Mouse (Mus musculus): Measurements from ENCODE around the gene Mrpl23. TPM values are rescaled to one million over a fixed set of nuclear protein-coding genes. Genes with fewer than 3 reads are reported as not detected.

Mrpl23 gene
- polyA plus RNA-seq, 1 experiment from 2014 or later: 25.9 TPM

DNA sequence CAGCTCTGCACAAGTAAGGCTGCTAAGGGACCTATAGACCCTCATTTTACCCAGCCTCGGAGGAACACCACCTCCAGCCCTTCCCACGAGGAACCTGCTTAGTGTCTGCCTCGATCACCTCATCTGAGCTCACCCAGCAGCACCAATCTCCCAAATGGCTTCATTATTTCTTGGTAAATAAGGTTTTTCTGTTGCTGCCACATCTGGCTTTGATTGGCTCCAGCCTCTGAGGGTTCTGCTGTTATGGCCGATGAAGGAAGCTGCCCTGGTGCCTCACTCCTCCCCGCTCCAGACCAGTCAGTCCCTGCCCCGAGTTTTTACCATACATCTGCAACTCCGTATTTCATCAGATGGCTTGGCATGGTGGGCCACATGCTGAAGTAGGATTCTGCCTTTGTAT lies 13.5 kb downstream of the Mrpl23 start:
- H3K4me1 ChIP-seq: peaks cover 100% of the 10 kb centered on the region
- 19% methylated on average over 7 of the region's 7 CpGs for WGBS
- H3K27ac ChIP-seq: peak overlapping the region; percentile 92
- 0 out of 2 replicates have a peak, but pooled peaks cover 7% of the 10 kb centered on the region for H3K36me3 ChIP-seq
- H3K4me3 ChIP-seq: peak overlapping the region; percentile 11; the same call in 1 of the 2 replicates
- no peaks in the 10 kb centered on the region for H3K27me3 ChIP-seq (ENCODE audit: low read depth, poor library complexity, severe bottlenecking)
- peak; percentile 78 for DNase-seq (ENCODE audit: low spot score)
- no peaks in the 10 kb centered on the region for H3K9me3 ChIP-seq (replicated peaks)

DNA sequence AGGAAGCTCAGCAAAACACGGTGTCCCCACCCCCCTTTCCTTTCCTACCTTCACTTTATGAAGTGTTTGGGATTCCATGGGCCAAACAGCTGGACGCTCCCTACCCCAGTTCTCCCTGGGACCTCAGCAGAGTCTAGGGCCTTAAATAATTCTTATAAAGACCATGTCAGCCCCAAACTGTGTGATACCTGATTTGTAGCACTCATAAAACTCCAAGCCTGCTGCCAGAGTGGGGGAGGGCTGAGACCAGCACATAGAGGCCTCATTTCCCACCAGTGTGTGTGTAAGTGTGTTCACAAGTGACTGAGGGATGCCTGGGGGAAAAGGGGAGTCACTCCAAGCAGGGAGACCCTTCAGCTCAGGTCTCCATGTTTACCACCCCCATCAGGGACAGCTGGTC lies 15.4 kb downstream of the Mrpl23 start:
- Histone ChIP-seq H3K36me3 (no peaks in the 10 kb centered on the region), H3K27ac (peak overlapping the region; percentile 92), H3K4me1 (peaks cover 100% of the 10 kb centered on the region), H3K4me3 (peak overlapping the region; percentile 12), H3K9me3 (replicated peaks) (no peaks in the 10 kb centered on the region), H3K27me3 (ENCODE audit: low read depth, poor library complexity, severe bottlenecking) (no peaks in the 10 kb centered on the region)
- peak; percentile 83 for DNase-seq (ENCODE audit: low spot score)
- WGBS: 8% methylated on average over 2 of the region's 2 CpGs

DNA sequence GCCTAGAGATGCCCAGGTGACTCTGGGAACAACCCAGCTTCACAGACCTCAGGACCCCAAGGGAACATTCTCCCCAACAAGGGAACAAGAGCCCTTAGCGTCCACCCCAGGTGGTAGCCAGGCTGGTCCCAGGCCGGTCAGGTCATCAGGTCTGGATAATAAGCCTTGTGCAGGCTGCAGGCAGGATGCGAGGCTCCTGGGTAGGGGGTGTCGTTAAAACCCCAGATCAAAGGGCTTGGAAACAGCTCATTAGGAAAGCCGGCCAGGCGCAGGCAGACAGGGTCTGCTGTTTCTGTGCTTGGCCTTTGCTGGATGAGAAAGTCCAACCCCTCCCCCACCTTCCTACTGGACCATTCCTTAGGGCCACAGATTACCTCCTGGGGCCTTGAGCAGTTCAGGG lies 16.2 kb downstream of the Mrpl23 start:
- Histone ChIP-seq H3K4me1 (peaks cover 100% of the 10 kb centered on the region), H3K9me3 (replicated peaks) (no peaks in the 10 kb centered on the region), H3K27me3 (ENCODE audit: low read depth, poor library complexity, severe bottlenecking) (no peaks in the 10 kb centered on the region), H3K36me3 (no peaks in the 10 kb centered on the region), H3K4me3 (peak overlapping the region; percentile 12), H3K27ac (peak overlapping the region; percentile 92)
- 2% methylated on average over 6 of the region's 6 CpGs for WGBS
- peak; percentile 88 for DNase-seq (ENCODE audit: low spot score)

DNA sequence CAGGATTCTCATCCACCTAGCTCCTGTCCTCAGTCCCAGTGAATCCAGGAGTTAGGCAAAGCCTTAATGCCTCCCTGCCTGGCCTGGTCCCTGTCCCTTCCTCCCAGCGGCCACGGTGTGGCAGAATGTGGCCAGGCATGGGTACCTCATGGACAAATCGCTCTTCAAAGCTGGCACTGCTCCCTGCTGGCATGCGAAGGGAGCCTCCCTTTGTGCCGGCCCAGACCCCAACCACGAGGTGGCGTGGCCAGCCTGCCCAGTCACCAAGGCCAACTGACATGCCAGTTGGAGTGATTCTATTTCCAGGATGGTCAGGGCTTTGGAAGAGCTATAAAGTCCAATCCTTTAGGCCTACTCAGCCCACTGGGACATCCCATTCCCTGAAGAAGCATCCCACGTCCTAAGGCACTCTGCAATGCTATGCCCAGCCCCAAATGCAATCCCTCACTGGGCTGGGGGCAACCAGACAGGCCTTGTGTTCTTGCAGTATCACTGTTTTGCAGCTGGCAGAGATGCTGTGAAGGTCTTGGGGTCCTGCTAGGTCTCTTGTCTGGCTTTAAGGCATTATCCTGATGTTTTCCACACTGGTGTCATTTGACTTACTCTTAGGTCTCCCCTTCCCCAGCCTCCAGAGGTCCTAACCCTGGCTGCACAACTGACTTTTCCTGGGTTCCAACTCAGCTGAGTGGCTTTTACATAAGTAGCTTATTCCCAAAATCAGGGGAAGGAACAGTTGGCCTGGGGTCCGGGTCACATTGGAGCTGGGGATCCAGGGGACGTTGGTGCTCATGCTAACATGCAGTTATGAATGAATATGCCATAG lies 17.7 kb downstream of the Mrpl23 start:
- H3K27ac ChIP-seq: peak overlapping the region; percentile 92

DNA sequence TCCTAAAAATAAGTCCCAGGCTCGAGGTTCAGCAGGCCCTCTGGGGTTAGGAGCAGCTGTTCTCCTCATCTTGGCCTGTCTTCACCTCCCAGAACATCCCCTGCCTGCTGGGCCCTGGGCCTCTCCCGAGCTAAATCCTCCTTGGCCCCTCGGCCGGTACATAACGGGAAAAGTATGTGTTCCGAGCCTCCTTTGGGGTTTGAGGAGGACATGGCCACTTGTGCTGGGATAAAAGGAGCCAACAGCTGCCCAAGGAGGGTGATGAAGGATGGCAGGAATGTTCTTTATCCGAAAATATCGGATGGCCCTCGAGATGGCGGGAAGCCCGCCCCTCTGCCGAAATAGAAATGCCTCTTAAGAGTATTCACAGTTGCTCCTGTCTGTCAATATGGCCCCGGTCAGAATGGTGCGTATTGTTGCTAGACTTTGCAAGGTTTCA lies 18.5 kb downstream of the Mrpl23 start:
- Histone ChIP-seq H3K36me3 (no peaks in the 10 kb centered on the region), H3K27ac (peak overlapping the region; percentile 92), H3K4me1 (peaks cover 100% of the 10 kb centered on the region), H3K9me3 (replicated peaks) (no peaks in the 10 kb centered on the region), H3K27me3 (ENCODE audit: low read depth, poor library complexity, severe bottlenecking) (no peaks in the 10 kb centered on the region), H3K4me3 (no peak overlapping the region)
- DNase-seq (ENCODE audit: low spot score): no peak
- 68% methylated on average over 14 of the region's 14 CpGs for WGBS

More for the DNA sequence above, 17.7 kb downstream of the Mrpl23 start:
- peaks cover 100% of the 10 kb centered on the region for H3K4me1 ChIP-seq
- H3K27me3 ChIP-seq (ENCODE audit: low read depth, poor library complexity, severe bottlenecking): no peaks in the 10 kb centered on the region
- H3K36me3 ChIP-seq: no peaks in the 10 kb centered on the region
- H3K4me3 ChIP-seq: no peak overlapping the region; the same call in 1 of the 2 replicates
- 84% methylated on average over 10 of the region's 10 CpGs for WGBS
- no peak for DNase-seq (ENCODE audit: low spot score)
- no peaks in the 10 kb centered on the region for H3K9me3 ChIP-seq (replicated peaks)

- no peak overlapping the region for H3K4me3 ChIP-seq
- H3K27me3 ChIP-seq (ENCODE audit: low read depth, poor library complexity, severe bottlenecking): no peaks in the 10 kb centered on the region
- no peak for DNase-seq (ENCODE audit: low spot score)
- H3K27ac ChIP-seq: peak overlapping the region; percentile 92
- peaks cover 99% of the 10 kb centered on the region for H3K4me1 ChIP-seq
- H3K9me3 ChIP-seq (replicated peaks): no peaks in the 10 kb centered on the region
- 93% methylated on average over 5 of the region's 5 CpGs for WGBS
- no peaks in the 10 kb centered on the region for H3K36me3 ChIP-seq
These were observed 19.2 kb downstream of the Mrpl23 start for GRCm38 (mm10) chr7:142551691-142552090.

- 4% methylated on average over 13 of the region's 13 CpGs for WGBS
- Histone ChIP-seq H3K27ac (peak overlapping the region; percentile 92), H3K9me3 (replicated peaks) (no peaks in the 10 kb centered on the region), H3K27me3 (ENCODE audit: low read depth, poor library complexity, severe bottlenecking) (no peaks in the 10 kb centered on the region), H3K36me3 (no peaks in the 10 kb centered on the region), H3K4me3 (peak overlapping the region; percentile 26), H3K4me1 (peaks cover 99% of the 10 kb centered on the region)
- DNase-seq (ENCODE audit: low spot score): peak; percentile 87
These were observed 20.3 kb downstream of the Mrpl23 start for GRCm38 (mm10) chr7:142552591-142553416.

DNA sequence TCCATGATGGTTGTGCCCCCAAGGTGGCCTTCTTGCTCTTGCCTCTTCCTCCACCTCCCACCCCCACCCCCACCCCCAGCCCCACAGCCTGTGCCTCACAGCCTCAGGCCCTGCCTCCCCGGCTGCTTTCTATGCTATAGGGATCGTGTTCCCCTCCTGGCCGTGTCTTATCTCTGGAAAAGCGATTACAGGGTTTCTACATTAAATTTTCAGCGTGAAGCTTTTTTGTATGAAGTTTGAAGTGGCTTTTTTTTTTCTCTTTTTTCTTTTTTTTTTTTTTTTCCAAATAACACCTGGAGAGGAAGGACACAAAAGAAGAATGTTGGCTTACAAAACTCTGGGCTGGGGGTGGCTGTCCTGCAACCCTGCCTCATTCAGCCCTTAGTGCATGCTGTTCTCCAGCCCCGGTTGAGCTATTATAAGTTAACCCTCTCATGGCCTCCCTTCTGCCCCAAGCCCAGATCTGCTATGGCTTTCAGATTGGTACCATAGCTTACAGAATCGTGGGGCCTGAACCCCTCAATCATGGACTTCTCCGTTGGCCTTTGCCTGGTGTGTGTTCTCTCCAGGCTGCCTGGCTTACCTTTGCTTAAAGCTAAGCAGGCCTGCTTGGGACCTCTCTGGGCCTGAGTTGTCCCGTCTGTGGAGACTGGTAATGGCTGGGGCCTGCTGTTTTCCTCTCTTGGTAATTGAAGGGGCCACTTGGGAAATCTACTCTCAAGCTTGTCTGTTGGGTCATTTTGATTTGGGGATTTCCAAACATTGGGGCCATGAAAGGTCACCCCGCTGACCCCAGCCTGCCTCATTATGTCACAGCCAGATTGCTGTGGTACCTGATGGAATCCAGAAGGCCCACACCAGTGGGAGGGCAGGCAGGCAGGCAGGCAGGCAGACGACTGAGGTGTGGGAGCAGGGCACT lies 21.2 kb downstream of the Mrpl23 start:
- Histone ChIP-seq H3K4me3 (peak overlapping the region; percentile 26), H3K4me1 (peaks cover 99% of the 10 kb centered on the region), H3K27me3 (ENCODE audit: low read depth, poor library complexity, severe bottlenecking) (no peaks in the 10 kb centered on the region), H3K36me3 (no peaks in the 10 kb centered on the region), H3K27ac (peak overlapping the region; percentile 92), H3K9me3 (replicated peaks) (no peaks in the 10 kb centered on the region)
- peak; percentile 84 for DNase-seq (ENCODE audit: low spot score)
- 5% methylated on average over 11 of the region's 11 CpGs for WGBS

GRCm38 (mm10) chr7:142554625-142555024 lies 22.1 kb downstream of the Mrpl23 start:
- no peaks in the 10 kb centered on the region for H3K9me3 ChIP-seq (replicated peaks)
- DNase-seq (ENCODE audit: low spot score): no peak
- no peaks in the 10 kb centered on the region for H3K36me3 ChIP-seq
- peaks cover 99% of the 10 kb centered on the region for H3K4me1 ChIP-seq
- peak overlapping the region; percentile 92 for H3K27ac ChIP-seq
- H3K27me3 ChIP-seq (ENCODE audit: low read depth, poor library complexity, severe bottlenecking): no peaks in the 10 kb centered on the region
- H3K4me3 ChIP-seq: no peak overlapping the region
- WGBS: 13% methylated on average over 1 of the region's 1 CpGs

GRCm38 (mm10) chr7:142555366-142556088 lies 23.0 kb downstream of the Mrpl23 start:
- 75% methylated on average over 8 of the region's 8 CpGs for WGBS
- Histone ChIP-seq H3K27me3 (ENCODE audit: low read depth, poor library complexity, severe bottlenecking) (no peaks in the 10 kb centered on the region), H3K36me3 (no peaks in the 10 kb centered on the region), H3K4me1 (peaks cover 99% of the 10 kb centered on the region), H3K27ac (peak overlapping the region; percentile 92), H3K4me3 (no peak overlapping the region), H3K9me3 (replicated peaks) (no peaks in the 10 kb centered on the region)
- no peak for DNase-seq (ENCODE audit: low spot score)

DNA sequence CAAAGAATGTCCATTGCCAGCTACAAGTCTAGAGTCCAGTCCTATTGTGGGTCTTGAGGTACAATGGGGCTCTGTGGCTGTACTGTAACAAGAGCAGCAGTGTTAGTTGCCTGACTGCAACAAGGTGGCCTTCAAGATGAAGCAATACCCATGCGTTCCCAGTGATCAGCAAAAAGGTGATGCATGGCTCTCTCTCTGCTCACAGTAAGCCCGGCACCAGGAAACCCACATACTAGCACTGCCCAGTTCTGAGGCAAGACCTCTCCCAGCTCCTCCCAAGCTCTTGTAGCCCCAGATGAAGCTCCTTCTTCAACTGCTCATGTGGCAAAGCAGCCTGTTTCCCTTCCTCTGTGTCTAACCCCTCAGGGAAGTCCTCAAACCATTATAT lies 23.6 kb downstream of the Mrpl23 start:
- peak overlapping the region; percentile 92 for H3K27ac ChIP-seq

GRCm38 (mm10) chr7:142557696-142558095 lies 25.2 kb downstream of the Mrpl23 start:
- 18% methylated on average over 6 of the region's 6 CpGs for WGBS
- Histone ChIP-seq H3K9me3 (replicated peaks) (no peaks in the 10 kb centered on the region), H3K27ac (peak overlapping the region; percentile 92), H3K36me3 (no peaks in the 10 kb centered on the region), H3K4me1 (peaks cover 99% of the 10 kb centered on the region), H3K27me3 (ENCODE audit: low read depth, poor library complexity, severe bottlenecking) (no peaks in the 10 kb centered on the region), H3K4me3 (no peak overlapping the region)
- no peak for DNase-seq (ENCODE audit: low spot score)

More for the DNA sequence above, 23.6 kb downstream of the Mrpl23 start:
- 94% methylated on average over 2 of the region's 2 CpGs for WGBS
- H3K4me3 ChIP-seq: no peak overlapping the region
- peaks cover 99% of the 10 kb centered on the region for H3K4me1 ChIP-seq
- no peak for DNase-seq (ENCODE audit: low spot score)
- no peaks in the 10 kb centered on the region for H3K27me3 ChIP-seq (ENCODE audit: low read depth, poor library complexity, severe bottlenecking)
- no peaks in the 10 kb centered on the region for H3K36me3 ChIP-seq
- no peaks in the 10 kb centered on the region for H3K9me3 ChIP-seq (replicated peaks)
